Mouse (Mus musculus): ENCODE measurements around the gene Anxa3.

- TF ChIP-seq CTCF (IDR thresholded peaks at IDR 0.05; ENCODE audit: borderline replicate concordance, insufficient read depth, low read length): no peak
- no peak for TF ChIP-seq POLR2A (IDR thresholded peaks at IDR 0.05; ENCODE audit: low read depth, low read length)
These were observed 717 bp upstream of the Anxa3 start for GRCm38 (mm10) chr5:96792422-96792821.
